Mouse (Mus musculus) forebrain, embryonic 16.5 days (tissue): ENCODE measurements at regions not wholly inside any gene's neighbourhood (a gene's known extent, or its start where the extent isn't known, plus 50 kb on each side); places are given as distances from the start of the nearest gene placed in this dataset.
"Not testable (repeated sequence)": the region's sequence is repeated elsewhere in the genome, so short reads cannot be mapped to it uniquely, and the experiment has no call there.

Experiments used
- ATAC-seq: fragments of 200-750 bp; cut with Nextera tagmentation; 2 replicates; pipeline ENCODE4 v1.8.0; 2017; ENCODE audit warnings: mild to moderate bottlenecking, moderate library complexity
- H3K27ac ChIP-seq: fragments of 300-500 bp; sonication (generic); 2 replicates; pipeline ENCODE4 v1.5.1; 2014; ENCODE audit warnings: low read length, control low read depth
- H3K27me3 ChIP-seq: fragments of 300-500 bp; sonication (generic); replicated peaks from 2 replicates; pipeline ENCODE4 v1.6.1; 2014; ENCODE audit warnings: low read length; ENCODE audit not compliant: control insufficient read depth, insufficient read depth
- H3K36me3 ChIP-seq: fragments of 300-500 bp; sonication (generic); 2 replicates; pipeline ENCODE4 v1.6.1; 2014; ENCODE audit not compliant: control insufficient read depth, insufficient read depth
- H3K4me1 ChIP-seq: fragments of 300-500 bp; sonication (generic); replicated peaks from 2 replicates; pipeline ENCODE4 v1.6.1; 2014; ENCODE audit warnings: low read length; ENCODE audit not compliant: control insufficient read depth, insufficient read depth
- H3K4me2 ChIP-seq: fragments of 300-500 bp; sonication (generic); 2 replicates; pipeline ENCODE4 v1.6.1; 2014; ENCODE audit warnings: mild to moderate bottlenecking, low read length, control low read depth
- H3K4me3 ChIP-seq: fragments of 300-500 bp; sonication (generic); replicated peaks from 2 replicates; pipeline ENCODE4 v1.5.1; 2014; ENCODE audit warnings: mild to moderate bottlenecking, low read length, control low read depth
- H3K9ac ChIP-seq: fragments of 300-500 bp; sonication (generic); replicated peaks from 2 replicates; pipeline ENCODE4 v1.6.1; 2014; ENCODE audit warnings: low read depth, low read length, control low read depth
- H3K9me3 ChIP-seq: fragments of 300-500 bp; sonication (generic); 2 replicates; pipeline ENCODE4 v1.6.1; 2016; ENCODE audit warnings: low read length; ENCODE audit not compliant: control insufficient read depth
- WGBS: fragments of 180-500 bp; shearing (Covaris S2); extraction: QIAGEN DNeasy Blood & Tissue Kit; methylation state at CpG from one replicate; pipeline ENCODE4 v1.1.7; 2014; 5-methylcytosine and 5-hydroxymethylcytosine counted together

- Histone ChIP-seq H3K4me2 (no peak overlapping the region), H3K36me3 (no peaks in the 10 kb centered on the region), H3K9me3 (no peaks in the 10 kb centered on the region), H3K4me3 (no peak overlapping the region), H3K9ac (no peak overlapping the region), H3K4me1 (no peaks in the 10 kb centered on the region), H3K27me3 (no peaks in the 10 kb centered on the region), H3K27ac (no peak overlapping the region)
- no peak for ATAC-seq
Measured at GRCm38 (mm10) chr13:10914377-10914776, 553.7 kb upstream of the Chrm3 start.

- Histone ChIP-seq H3K4me1 (no peaks in the 10 kb centered on the region), H3K4me3 (no peak overlapping the region), H3K36me3 (no peaks in the 10 kb centered on the region), H3K4me2 (no peak overlapping the region), H3K9ac (no peak overlapping the region), H3K9me3 (no peaks in the 10 kb centered on the region), H3K27ac (no peak overlapping the region), H3K27me3 (no peaks in the 10 kb centered on the region)
- ATAC-seq = no peak
- 30% methylated on average over 2 of the region's 2 CpGs for WGBS
Measured at GRCm38 (mm10) chr13:10909122-10909751, 548.6 kb upstream of the Chrm3 start.

- WGBS = 71% methylated on average over 2 of the region's 2 CpGs
- H3K9me3 ChIP-seq = no peaks in the 10 kb centered on the region
- H3K27me3 ChIP-seq = no peaks in the 10 kb centered on the region
- H3K4me2 ChIP-seq = no peak overlapping the region
- H3K4me3 ChIP-seq = no peak overlapping the region
- no peak overlapping the region for H3K27ac ChIP-seq
- H3K4me1 ChIP-seq = no peaks in the 10 kb centered on the region
- no peak for ATAC-seq
- no peaks in the 10 kb centered on the region for H3K36me3 ChIP-seq
- H3K9ac ChIP-seq = no peak overlapping the region
Measured at GRCm38 (mm10) chr13:10867864-10868263, 507.2 kb upstream of the Chrm3 start.

GRCm38 (mm10) chr13:10855947-10856561 lies 495.4 kb upstream of the Chrm3 start:
- H3K4me2 ChIP-seq, H3K27ac ChIP-seq, H3K4me1 ChIP-seq, ATAC-seq, H3K36me3 ChIP-seq, H3K9ac ChIP-seq, H3K9me3 ChIP-seq, H3K4me3 ChIP-seq, H3K27me3 ChIP-seq: not testable (repeated sequence)
- 93% methylated on average over 9 of the region's 9 CpGs for WGBS

GRCm38 (mm10) chr13:10845212-10845611 lies 484.6 kb upstream of the Chrm3 start:
- H3K27me3 ChIP-seq = no peaks in the 10 kb centered on the region
- no peak overlapping the region for H3K4me2 ChIP-seq
- H3K27ac ChIP-seq = no peak overlapping the region
- no peak overlapping the region for H3K4me3 ChIP-seq
- peak; percentile 55; the same call in 1 of the 2 replicates for ATAC-seq
- H3K9me3 ChIP-seq = no peaks in the 10 kb centered on the region
- H3K4me1 ChIP-seq = no peaks in the 10 kb centered on the region
- WGBS = 42% methylated on average over 5 of the region's 5 CpGs
- H3K9ac ChIP-seq = no peak overlapping the region
- H3K36me3 ChIP-seq = no peaks in the 10 kb centered on the region

DNA sequence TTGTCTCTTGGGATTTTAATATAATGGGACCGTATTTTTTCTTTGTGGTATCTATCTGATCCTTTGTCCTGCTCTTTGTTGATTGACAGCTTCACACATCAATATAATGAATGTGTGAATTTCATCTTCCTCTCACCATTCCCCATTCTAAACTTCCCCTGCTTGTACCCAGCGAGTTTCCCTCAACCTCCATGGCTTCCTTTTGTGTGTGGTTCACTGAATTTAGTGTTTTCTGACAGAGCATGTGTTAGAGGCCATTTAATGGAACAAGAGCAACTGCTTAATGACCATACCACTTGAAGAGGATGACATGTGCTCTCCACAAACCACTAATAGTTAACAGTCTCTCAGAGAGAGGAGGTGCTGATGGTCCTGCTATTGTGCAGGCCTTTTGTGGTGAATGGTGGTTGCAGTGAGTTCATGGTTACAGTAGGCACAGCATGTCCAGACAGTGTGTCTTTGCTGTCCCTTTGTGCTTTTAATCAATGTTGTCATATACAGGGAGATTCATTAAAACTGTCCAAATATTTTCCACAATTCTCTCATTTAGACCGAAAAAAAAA lies 438.8 kb upstream of the Chrm3 start:
- 70% methylated on average over 3 of the region's 3 CpGs for WGBS
- Histone ChIP-seq H3K4me1 (no peaks in the 10 kb centered on the region), H3K4me2 (no peak overlapping the region), H3K36me3 (no peaks in the 10 kb centered on the region), H3K27me3 (no peaks in the 10 kb centered on the region), H3K4me3 (no peak overlapping the region), H3K27ac (no peak overlapping the region), H3K9me3 (no peaks in the 10 kb centered on the region), H3K9ac (no peak overlapping the region)
- no peak for ATAC-seq
